Mouse (Mus musculus): ENCODE results near the gene Slc10a4. TPM values are rescaled to one million over a fixed set of nuclear protein-coding genes. Genes with fewer than 3 reads are reported as not detected.

The Slc10a4 gene
- not detected in 2 replicates for polyA plus RNA-seq (2012; ENCODE audit: low replicate concordance)

DNA sequence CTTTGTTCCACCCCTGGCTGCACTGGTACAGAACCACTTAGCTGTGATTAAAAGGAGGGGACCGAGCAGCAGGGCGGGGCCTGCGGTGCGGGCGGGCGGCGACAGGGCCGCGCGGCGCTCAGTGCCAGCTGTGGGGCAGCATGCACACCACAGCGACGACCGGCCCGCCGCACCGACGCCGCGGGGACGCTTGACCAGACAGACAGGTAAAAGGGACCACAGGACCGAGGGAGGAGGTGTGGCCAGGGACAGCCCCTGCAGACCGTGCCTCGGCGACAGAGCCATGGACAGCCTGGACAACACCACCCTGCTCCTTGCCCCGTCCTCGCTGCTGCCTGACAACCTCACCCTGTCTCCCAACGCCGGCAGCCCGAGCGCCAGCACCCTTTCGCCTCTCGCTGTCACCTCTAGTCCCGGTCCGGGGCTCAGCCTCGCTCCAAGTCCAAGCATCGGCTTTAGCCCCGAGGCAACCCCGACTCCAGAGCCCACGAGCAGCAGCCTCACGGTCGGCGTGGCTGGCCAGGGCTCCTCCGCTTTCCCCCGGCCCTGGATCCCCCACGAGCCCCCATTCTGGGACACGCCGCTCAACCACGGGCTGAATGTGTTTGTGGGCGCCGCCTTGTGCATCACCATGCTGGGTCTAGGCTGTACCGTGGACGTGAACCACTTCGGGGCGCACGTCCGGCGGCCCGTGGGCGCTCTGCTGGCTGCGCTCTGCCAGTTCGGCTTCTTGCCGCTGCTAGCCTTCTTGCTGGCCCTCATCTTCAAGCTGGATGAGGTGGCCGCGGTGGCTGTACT lies at the start of gene Slc10a4:
Gene Slc10a4, plus strand, starts transcription at position 100 of the 798 bp plus-strand sequence.

DNA sequence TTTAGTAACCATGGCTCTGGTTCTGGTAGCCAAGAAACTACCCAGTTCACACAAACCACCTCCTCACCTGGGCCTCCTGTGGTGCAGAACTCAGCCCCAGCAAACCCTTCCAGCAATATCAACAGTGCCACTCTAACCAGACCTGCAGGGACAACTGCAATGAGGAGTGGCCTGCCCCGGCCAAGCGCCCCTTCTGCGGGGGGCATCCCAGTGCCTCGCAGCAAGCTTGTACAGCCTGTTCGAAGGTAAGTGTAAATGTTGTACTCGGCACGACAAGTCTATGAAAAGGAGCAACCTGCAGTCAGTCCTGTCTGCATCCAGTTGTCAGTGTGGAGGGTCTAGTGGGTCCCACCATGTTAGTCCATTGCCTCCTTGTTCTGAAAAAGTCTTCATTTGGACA lies 32.1 kb upstream of the Slc10a4 start, which contains the start of gene Gm10135:
Gene Gm10135, minus strand, starts transcription at position 101 of the 400 bp plus-strand sequence.

Other genes starting within 250 kb of the Slc10a4 start
- 2.7 and 4.6 TPM in 2 replicates for gene Tec, start 138.4 kb upstream of the Slc10a4 start, polyA plus RNA-seq (2012; ENCODE audit: low replicate concordance)
- gene Slain2, start 92.6 kb upstream of the Slc10a4 start, polyA plus RNA-seq (2012; ENCODE audit: low replicate concordance), result 12.6 and 28.2 TPM in 2 replicates
- gene Gm10135, start 32.2 kb upstream of the Slc10a4 start, polyA plus RNA-seq (2012; ENCODE audit: low replicate concordance), result not detected in 2 replicates
- 142 and 166 TPM in 2 replicates for gene Fryl, start 249.7 kb downstream of the Slc10a4 start, polyA plus RNA-seq (2012; ENCODE audit: low replicate concordance)

All from hematopoietic multipotent progenitor cell, adult 10-12 weeks (in vitro differentiated cells).